Mouse (Mus musculus) myocyte (in vitro differentiated cells): ENCODE data around the gene Dlgap4. TPM values are rescaled to one million over a fixed set of nuclear protein-coding genes. Genes with fewer than 3 reads are reported as not detected.

Experiments
- H3K27me3 ChIP-seq: one replicate; pipeline ENCODE4 v1.6.1; 2011; ENCODE audit not compliant: control insufficient read depth, insufficient read depth, insufficient read length
- H3K36me3 ChIP-seq: one replicate; pipeline ENCODE4 v1.6.1; 2011; ENCODE audit not compliant: control insufficient read depth, insufficient read depth
- H3K4me2 ChIP-seq: one replicate; pipeline ENCODE4 v1.6.1; 2011; ENCODE audit warnings: low read depth, control low read depth
- H3K4me3 ChIP-seq: one replicate; pipeline ENCODE4 v1.5.1; 2011; ENCODE audit warnings: mild to moderate bottlenecking, control low read depth, moderate library complexity
- H3K79me2 ChIP-seq: one replicate; pipeline ENCODE4 v1.6.1; 2011; ENCODE audit not compliant: control insufficient read depth, insufficient read depth
- H3ac ChIP-seq: one replicate; pipeline ENCODE4 v1.6.1; 2011; ENCODE audit not compliant: control insufficient read depth, insufficient read length
- CEBPB ChIP-seq: IDR thresholded peaks from 2 replicates; pipeline ENCODE4 v1.6.1; 2011; ENCODE audit warnings: mild to moderate bottlenecking, moderate library complexity; ENCODE audit not compliant: poor library complexity, insufficient read depth, severe bottlenecking
- E2F4 ChIP-seq: IDR thresholded peaks from one replicate; pipeline ENCODE4 v1.6.1; 2011; ENCODE audit warnings: mild to moderate bottlenecking, control low read depth, moderate library complexity; ENCODE audit not compliant: insufficient read depth
- MAX ChIP-seq: IDR thresholded peaks from one replicate; pipeline ENCODE4 v1.6.1; 2011; ENCODE audit warnings: low read depth, mild to moderate bottlenecking, control low read depth
- MYOD1 ChIP-seq, 3 experiments: IDR thresholded peaks; one replicate each; pipeline ENCODE4 v1.6.1; 2011; ENCODE audit warnings: control low read depth in 2 of 3, low read depth in 2 of 3, mild to moderate bottlenecking in 2 of 3, moderate library complexity in 1 of 3; ENCODE audit not compliant: insufficient read length in 2 of 3, control insufficient read depth in 1 of 3
- MYOG ChIP-seq, 3 experiments: IDR thresholded peaks; one replicate each; pipeline ENCODE4 v1.6.1; 2011; ENCODE audit warnings: control low read depth in 2 of 3, low read depth in 2 of 3, mild to moderate bottlenecking in 2 of 3; ENCODE audit not compliant: insufficient read length in 2 of 3, control insufficient read depth in 1 of 3, insufficient read depth in 1 of 3
- POLR2A ChIP-seq: IDR thresholded peaks from one replicate; pipeline ENCODE4 v1.6.1; 2011; ENCODE audit warnings: low read depth, mild to moderate bottlenecking, control low read depth, moderate library complexity; ENCODE audit not compliant: insufficient read length
- POLR2AphosphoS2 ChIP-seq: IDR thresholded peaks from one replicate; pipeline ENCODE4 v1.6.1; 2011; ENCODE audit warnings: low read depth, control low read depth; ENCODE audit not compliant: insufficient read length
- REST ChIP-seq: IDR thresholded peaks from one replicate; pipeline ENCODE4 v1.6.1; 2011; ENCODE audit warnings: mild to moderate bottlenecking, control low read depth, moderate library complexity; ENCODE audit not compliant: insufficient read depth, insufficient read length
- SRF ChIP-seq: IDR thresholded peaks from one replicate; pipeline ENCODE4 v1.6.1; 2011; ENCODE audit warnings: low read depth; ENCODE audit not compliant: control insufficient read depth, insufficient read length
- TCF12 ChIP-seq: IDR thresholded peaks from one replicate; pipeline ENCODE4 v1.6.1; 2011; ENCODE audit warnings: mild to moderate bottlenecking, control low read depth; ENCODE audit not compliant: poor library complexity, insufficient read depth, severe bottlenecking
- TCF3 ChIP-seq: IDR thresholded peaks from one replicate; pipeline ENCODE4 v1.6.1; 2011; ENCODE audit warnings: low read depth, control low read depth; ENCODE audit not compliant: insufficient read length
- USF1 ChIP-seq: IDR thresholded peaks from one replicate; pipeline ENCODE4 v1.6.1; 2011; ENCODE audit warnings: low read depth, mild to moderate bottlenecking, control low read depth, moderate library complexity
- polyA plus RNA-seq: library from polyadenylated mRNA; unstranded; fragments of >200 nt; fragmentation: generic; extraction: Trizol; gene quantifications from one replicate; pipeline ENCODE4 v1.2.1, GENCODE M21; 2012; ENCODE audit warnings: missing spikeins

Gene Dlgap4
- polyA plus RNA-seq, 1 experiment: 176 TPM

GRCm38 (mm10) chr2:156779488-156779887, 166.0 kb downstream of the Dlgap4 start:
- TF ChIP-seq POLR2A (no peak), MAX (no peak), MYOG (IDR thresholded peaks at IDR 0.05; ENCODE audit: control insufficient read depth in 1 of 3, insufficient read depth in 1 of 3, insufficient read length in 2 of 3, low read depth in 2 of 3) (no peak), POLR2AphosphoS2 (no peak)
- Histone ChIP-seq H3K79me2 (peaks cover 6% of the 10 kb centered on the region), H3K4me3 (no peak overlapping the region), H3ac (no peak overlapping the region), H3K27me3 (no peaks in the 10 kb centered on the region), H3K4me2 (peak overlapping the region; percentile 44), H3K36me3 (no peaks in the 10 kb centered on the region)

DNA sequence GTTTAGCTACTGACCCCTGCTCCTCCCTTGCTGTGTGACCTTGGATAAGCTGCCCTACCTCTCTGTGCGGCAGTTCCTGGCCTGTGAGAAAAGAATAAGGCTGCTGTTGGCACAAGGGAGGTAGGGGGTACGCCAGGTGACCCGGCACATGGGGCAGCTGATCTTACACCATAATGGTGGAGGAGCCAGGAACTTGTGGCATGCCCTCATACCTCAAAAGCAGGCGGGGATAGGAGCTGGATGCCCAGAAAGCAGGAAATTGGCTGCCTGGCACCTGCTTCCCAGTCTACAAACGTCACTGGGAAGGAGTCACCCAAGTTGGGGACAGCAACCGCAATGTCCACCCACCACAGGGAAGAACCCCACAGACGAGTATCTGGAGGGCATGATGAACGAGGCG, 166.6 kb downstream of the Dlgap4 start:
- TF ChIP-seq USF1 (no peak), E2F4 (no peak), MYOG (IDR thresholded peaks at IDR 0.05; ENCODE audit: control insufficient read depth in 1 of 3, insufficient read depth in 1 of 3, insufficient read length in 2 of 3, low read depth in 2 of 3) (no peak), TCF12 (no peak), POLR2AphosphoS2 (no peak), TCF3 (no peak), POLR2A (no peak), MAX (no peak), REST (no peak), CEBPB (no peak), MYOD1 (IDR thresholded peaks at IDR 0.05; ENCODE audit: control insufficient read depth in 1 of 3, insufficient read length in 2 of 3, low read depth in 2 of 3) (no peak)
- no peak overlapping the region for H3K4me2 ChIP-seq

GRCm38 (mm10) chr2:156780752-156781151, 167.2 kb downstream of the Dlgap4 start:
- no peaks in the 10 kb centered on the region for H3K27me3 ChIP-seq
- no peak overlapping the region for H3K4me3 ChIP-seq
- no peak overlapping the region for H3K4me2 ChIP-seq
- H3K79me2 ChIP-seq: peaks cover 6% of the 10 kb centered on the region
- no peak overlapping the region for H3ac ChIP-seq
- H3K36me3 ChIP-seq: no peaks in the 10 kb centered on the region
- TF ChIP-seq USF1 (no peak), POLR2A (no peak), MYOG (IDR thresholded peaks at IDR 0.05; ENCODE audit: control insufficient read depth in 1 of 3, insufficient read depth in 1 of 3, insufficient read length in 2 of 3, low read depth in 2 of 3) (no peak), POLR2AphosphoS2 (no peak), REST (no peak), SRF (no peak), CEBPB (no peak), TCF12 (no peak), MAX (no peak), MYOD1 (IDR thresholded peaks at IDR 0.05; ENCODE audit: control insufficient read depth in 1 of 3, insufficient read length in 2 of 3, low read depth in 2 of 3) (no peak), TCF3 (no peak), E2F4 (no peak)

More for the DNA sequence above, 166.6 kb downstream of the Dlgap4 start:
- no peak overlapping the region for H3ac ChIP-seq
- no peak overlapping the region for H3K4me3 ChIP-seq
- no peaks in the 10 kb centered on the region for H3K27me3 ChIP-seq
- no peaks in the 10 kb centered on the region for H3K36me3 ChIP-seq
- peaks cover 6% of the 10 kb centered on the region for H3K79me2 ChIP-seq

GRCm38 (mm10) chr2:156781281-156781680, 167.8 kb downstream of the Dlgap4 start:
- H3K4me3 ChIP-seq: no peak overlapping the region
- no peaks in the 10 kb centered on the region for H3K36me3 ChIP-seq
- no peak overlapping the region for H3K4me2 ChIP-seq
- H3K79me2 ChIP-seq: peaks cover under 1% of the 10 kb centered on the region
- no peaks in the 10 kb centered on the region for H3K27me3 ChIP-seq
- no peak overlapping the region for H3ac ChIP-seq
- no peak for TF ChIP-seq REST
- no peak for TF ChIP-seq SRF
- TF ChIP-seq TCF12: no peak

DNA sequence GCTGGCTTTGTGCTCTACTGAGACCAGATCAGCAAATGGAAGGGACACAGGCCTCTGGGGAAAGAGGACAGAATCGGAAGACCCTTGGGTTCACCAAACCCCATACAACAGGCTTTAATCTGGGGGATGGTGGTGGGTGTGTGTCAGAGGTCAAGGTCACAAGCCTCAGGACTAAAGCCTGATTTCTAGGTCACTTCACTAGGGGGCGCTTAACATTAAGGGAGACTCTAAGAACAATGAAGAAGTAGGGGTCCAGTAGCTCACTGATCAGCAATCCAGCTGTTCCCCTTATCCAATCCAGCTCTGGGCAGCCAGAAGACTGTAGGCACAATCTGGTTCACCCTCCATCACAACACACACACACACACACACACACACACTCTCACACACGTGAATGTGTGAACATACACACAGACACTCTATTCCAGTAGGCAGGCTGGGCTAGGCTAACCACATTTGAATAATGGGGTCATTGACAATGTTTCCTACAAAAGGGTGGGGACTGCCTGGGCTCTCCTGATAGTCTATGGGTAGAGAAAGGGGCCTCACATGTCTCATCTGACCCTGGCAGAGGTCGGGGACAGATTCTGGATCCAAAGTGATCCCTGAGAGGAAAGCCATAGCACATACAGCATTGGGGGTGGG, 168.5 kb downstream of the Dlgap4 start:
- H3K4me2 ChIP-seq: no peak overlapping the region
- H3K27me3 ChIP-seq: no peaks in the 10 kb centered on the region
- H3K4me3 ChIP-seq: no peak overlapping the region
- H3ac ChIP-seq: no peak overlapping the region
- H3K79me2 ChIP-seq: no peaks in the 10 kb centered on the region
- TF ChIP-seq REST: no peak
- no peak for TF ChIP-seq TCF12
- no peak for TF ChIP-seq MAX
- no peak for TF ChIP-seq USF1
- TF ChIP-seq POLR2A: no peak
- TF ChIP-seq POLR2AphosphoS2: no peak
- TF ChIP-seq CEBPB: no peak
- TF ChIP-seq TCF3: no peak
- no peak for TF ChIP-seq MYOG (IDR thresholded peaks at IDR 0.05; ENCODE audit: control insufficient read depth in 1 of 3, insufficient read depth in 1 of 3, insufficient read length in 2 of 3, low read depth in 2 of 3)
- TF ChIP-seq E2F4: no peak
- TF ChIP-seq SRF: no peak
- no peak for TF ChIP-seq MYOD1 (IDR thresholded peaks at IDR 0.05; ENCODE audit: control insufficient read depth in 1 of 3, insufficient read length in 2 of 3, low read depth in 2 of 3)
- no peaks in the 10 kb centered on the region for H3K36me3 ChIP-seq
